Mouse (Mus musculus) T-cell, adult 2 months (primary cell): ENCODE data around the gene Cryl1.

Experiments
- DNase-seq: peaks from one replicate; pipeline ENCODE4 v3.0.0; 2022; ENCODE audit warnings: low spot score

The Cryl1 gene

DNA sequence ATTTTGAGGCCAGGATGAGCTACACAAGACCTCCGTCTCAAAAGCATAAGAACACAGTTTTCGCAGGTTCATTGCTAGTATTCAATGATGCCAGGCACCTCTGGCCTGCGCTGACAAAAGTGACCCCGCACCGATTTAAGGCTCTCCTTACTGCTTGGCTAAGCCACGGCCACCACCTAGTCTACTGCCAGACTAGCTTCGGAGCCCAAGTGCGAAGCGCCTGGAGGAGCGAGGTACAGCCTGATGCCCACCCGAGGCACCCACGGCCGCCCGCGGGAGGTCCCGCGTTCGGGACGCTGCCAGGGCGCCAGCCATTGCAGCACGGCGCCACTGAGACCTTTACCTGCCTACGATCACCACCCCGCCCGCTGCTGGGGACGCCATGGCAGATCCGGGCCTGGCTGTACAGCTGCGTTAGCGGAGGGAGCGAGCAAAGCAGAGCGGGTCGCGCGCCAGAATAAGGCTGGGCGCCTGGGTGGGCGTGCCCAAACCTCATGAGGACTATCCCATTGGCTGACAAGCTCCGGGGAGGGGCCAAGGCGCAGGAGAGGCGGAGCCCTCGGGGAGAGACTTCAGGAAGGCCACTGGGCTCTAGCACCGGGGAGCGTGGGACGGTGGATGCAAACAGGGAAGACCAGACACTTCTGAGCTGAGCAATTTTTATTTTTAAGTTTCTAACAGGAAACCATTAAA lies at the start of gene Cryl1:
Gene Cryl1, minus strand, starts transcription at position 465 of the 693 bp plus-strand sequence.
- peak; percentile 95 for DNase-seq

DNA sequence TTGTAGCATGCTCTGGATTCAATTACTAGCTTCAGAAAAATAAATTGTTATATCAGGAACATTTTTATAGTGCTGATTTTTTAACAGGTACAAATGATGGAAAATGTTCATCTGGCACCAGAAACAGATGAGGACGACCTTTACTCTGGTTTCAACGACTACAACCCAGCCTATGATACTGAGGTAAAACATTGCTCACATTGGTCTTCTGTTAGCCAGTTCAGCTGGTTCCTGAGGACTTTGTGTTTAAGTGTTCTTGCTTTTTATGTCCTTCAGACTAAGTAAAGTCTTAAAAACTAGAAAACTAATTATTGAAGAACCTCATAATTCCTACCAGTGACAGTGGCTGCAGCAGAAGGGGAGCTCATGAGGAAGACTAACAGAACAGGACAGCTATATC lies 32.1 kb upstream of the Cryl1 start:
- DNase-seq, result no peak

DNA sequence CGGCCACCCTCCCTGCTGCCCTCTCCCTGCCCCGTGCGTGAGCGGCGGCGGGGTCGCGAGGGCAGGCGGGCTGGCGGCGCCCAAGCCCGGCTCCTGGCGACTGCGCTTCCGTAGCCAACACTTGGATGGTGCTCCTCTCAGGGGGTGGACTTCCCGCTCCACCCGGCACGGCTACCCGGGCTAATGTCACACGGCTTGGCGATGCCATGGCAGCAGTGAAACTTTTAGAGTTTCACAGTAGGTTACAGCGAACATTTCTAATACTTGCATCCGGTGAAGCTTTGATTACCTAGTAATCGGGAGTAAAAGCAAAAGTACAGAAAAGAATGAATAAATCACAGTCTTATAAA lies 25.9 kb upstream of the Cryl1 start:
- no peak for DNase-seq

DNA sequence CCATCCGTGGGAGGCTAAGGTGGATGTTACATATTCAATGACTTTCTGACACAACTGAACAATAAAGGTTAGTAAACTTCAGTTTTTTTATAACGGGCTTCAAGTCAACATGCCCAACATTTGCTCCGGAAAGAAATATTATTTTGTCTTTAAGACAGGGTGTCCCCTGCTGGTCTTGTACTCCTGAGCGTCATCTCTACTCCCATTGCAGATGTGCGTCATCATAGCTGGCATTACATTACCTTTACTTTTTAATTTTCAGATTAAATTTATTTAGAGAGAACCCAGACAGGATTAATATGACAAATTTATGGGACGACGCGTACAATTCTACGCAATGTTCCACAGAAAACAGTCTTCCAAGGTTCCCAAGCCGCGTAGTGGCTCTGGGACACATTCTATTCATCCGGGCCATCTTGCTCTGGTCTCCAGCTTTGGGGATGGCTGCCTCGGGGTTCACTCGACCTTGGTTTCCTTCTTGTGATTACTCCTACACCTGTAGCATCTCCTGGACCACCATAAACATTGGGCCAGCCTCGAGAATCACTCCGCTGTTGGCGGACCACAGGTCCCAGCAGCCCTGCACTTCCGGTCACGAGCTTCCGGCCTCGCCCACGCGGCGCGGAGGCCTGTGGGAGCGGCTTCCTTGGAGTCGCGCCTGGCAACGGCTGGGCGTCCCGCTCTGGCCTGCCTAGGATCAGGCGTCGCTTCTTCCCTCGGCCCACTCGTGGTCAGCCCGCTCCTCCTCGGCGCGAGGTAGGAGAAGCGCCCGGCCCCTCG lies 25.3 kb upstream of the Cryl1 start, which contains the start of gene Ift88:
Gene Ift88, plus strand, starts transcription at position 631 of the 780 bp plus-strand sequence.
- DNase-seq, result peak; percentile 76

DNA sequence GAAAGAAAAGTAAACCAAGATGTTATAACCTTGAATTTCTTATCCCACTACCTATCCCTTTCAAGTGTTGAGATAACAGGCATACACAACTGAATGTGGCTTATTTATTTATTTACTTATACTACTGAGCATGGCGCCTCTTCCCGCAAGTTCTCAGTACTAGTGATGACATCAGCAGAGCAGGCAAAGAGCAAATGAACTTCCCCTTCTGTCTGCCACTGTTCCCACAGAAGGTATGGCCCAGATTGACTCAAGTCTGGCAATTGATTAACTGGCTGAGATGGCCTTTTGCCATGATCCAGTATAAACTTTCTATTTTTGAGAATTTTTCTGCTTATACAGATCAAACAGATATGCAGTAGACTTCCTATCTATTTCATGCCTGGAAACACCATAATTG lies 18.9 kb upstream of the Cryl1 start:
- no peak for DNase-seq

DNA sequence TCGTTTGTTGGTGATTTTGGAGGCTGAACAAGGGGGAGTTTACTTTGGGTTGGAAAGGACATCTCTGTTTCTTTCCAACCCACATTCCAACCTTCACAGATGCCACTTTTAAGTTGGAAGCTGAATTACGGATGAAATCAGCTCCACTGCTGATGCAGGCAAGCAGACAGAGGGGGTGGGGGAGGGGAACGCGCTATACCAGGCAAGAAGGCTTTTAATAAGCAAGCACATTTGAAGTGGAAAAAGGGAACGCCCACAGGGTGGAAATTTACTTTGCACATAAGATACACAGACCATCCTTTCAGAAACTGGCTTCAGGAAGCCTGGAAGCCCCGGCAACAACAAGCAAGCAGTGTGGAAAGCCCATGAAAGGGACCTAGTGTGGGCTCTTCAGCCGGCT lies 13.8 kb upstream of the Cryl1 start:
- DNase-seq, result no peak

DNA sequence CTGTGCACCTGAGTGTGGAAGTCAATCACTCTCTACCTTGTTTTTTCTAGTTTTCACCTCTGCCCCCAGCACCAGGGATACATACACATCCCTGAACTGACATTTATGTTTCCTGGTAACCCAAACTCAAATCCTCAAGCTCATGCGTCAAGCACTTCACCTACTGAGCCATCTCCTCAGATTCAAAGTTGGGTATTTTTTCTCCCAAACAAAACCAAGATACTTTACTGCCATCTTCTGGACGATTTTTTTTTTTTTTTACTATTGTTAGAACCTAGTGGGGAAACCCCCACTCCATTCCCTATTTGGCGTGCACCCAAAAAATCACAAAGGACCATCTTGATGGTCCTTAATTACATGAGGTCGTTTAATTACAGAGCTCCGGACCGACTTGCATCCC lies 10.8 kb upstream of the Cryl1 start:
- DNase-seq, result no peak

DNA sequence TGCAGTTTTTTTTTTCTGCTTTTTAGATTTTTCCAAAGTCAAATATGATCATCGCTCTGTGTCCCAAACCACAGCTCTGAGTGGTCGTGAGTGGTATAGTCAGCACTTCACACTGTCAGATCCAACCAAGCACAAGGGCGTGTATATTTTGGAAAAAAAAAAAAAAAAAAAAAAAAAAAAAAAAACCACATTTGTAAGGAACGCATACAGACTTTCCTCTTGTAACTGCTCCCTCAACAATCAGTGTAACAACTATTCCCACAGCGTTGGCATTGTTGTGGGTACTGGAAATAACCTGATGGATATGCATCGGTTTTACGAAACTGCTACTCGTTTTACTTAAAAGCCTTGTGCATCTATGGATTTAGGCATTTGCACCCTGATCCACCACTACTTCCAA lies 9.8 kb upstream of the Cryl1 start:
- DNase-seq, result no peak

DNA sequence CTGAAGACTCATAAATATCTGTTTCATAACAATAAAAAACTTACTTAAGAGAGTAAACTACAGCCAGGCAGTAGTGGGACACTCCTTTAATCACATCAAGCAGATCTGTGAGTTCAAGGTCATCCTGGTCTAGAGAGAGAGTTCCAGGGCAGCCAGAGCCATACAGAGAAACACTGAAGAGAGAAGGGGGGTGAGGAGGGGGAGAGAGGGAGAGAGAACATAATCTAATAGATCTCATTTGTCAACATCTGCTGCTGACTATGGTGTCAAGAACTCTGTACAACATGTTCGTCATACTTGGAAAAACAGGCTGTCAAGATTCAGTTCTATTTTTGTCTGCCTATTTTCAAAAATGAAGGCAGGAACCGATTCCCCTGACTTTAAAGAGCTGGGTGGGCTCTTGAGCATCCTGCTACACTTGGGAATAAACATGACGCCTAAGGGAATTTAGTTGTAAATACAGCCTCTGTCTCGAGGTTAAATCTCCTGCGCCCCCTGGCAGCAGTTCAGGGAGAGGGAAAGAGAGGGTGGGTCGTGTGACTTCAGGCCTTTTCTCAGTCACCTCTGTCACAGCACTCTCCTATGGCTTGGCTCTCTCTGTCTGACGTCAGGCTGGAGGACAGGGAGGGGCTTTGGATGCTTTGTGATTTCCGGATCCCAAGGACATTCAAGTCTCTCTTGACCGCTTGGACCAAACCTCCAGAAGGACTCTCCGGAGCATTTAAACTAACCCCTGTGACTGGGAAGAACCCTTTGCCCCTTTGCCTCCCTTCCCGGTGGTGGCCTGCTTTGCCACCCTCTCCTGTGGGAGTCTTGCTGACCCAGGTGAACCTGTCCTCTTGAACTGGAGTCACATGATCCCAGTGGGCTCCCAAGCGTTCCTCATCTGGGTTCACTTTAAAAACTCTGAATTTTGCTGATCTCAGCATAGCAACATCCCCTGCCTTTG lies 9.0 kb upstream of the Cryl1 start:
- peak; percentile 21 for DNase-seq

DNA sequence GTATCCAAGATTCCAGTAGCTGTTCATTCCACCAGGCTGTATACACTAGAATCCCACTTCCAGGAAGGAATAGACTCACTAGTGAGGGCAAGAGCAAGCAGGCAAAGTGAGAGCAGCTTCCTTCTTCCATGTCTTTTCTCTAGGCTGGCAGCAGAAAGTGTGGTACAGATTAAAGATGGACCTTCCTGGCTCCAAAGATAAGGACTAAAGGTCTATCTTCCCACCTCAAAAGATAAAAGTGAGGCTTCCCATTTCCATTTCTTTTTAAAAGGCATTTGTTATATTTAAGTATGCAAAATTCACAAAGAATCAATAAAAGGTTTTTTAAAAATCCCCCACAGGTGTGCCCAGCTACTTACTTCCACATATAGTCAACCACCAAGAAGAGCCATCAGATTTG lies 4.5 kb upstream of the Cryl1 start:
- DNase-seq, result no peak

DNA sequence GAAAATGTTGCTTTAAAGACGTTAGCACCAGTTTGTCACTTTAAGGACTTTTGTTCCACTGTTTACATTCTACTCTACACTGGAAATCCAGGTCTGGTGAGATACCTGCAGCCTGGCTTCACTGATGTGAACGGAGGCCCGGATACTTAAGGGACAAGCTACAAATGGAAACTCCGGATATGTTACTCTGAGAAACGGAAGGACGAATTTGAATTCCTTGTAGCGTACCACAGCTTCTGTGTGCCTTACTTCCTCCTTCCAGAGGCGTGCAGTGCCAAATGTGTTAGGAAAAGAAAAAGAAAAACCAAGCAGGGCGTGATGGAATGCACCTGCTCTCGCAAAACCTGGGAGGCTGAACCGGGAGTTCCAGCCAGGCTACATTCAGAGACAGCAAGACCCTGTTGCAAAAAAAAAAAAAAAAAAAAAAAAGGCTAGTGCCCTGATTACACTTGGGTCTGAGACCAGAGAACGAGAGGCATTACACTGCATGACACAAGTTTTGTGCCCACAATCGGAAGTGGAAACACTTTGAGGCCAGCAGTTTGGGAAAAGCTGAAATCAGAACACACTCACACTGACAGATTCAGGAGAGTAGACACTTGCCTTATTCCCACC lies 591 bp upstream of the Cryl1 start:
- DNase-seq, result no peak

DNA sequence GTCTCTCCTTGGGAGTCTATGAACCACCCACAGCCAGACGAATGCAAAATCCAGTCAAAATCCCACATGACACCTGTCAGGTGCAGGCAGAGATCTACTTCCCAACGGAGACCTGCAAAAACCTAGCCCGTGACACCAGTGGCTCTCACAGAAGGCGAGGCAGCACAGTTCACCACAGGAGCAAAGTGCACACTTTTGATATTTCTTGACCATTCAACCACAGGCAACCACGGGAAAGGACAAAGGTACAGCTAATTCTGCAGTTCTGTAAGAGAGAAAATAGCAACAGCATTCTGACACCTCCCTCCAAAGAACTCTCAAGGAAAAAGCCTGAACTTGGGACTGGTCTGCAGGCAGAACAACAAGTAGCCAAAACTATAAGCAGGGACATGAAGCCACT lies 1.1 kb downstream of the Cryl1 start:
- no peak for DNase-seq

DNA sequence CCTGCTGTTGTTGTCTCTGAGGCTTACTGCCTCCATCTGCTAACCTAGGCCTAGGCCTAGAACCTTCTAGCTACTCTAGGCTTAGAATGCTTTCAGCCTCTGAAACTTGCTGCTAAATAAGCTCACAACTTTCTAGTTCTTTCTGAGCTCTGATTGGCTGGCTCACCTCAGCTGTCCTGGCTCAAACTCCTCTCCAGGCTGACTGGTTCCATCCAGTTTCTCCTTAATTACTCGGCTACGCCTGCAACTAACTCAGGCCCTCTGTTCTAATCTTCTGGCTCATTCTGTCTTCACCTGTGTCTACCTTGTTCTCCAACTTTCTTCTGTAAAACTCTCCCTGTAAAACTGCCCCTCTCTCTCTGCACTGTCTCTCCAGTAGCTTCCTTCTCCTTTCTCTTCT lies 2.9 kb downstream of the Cryl1 start:
- DNase-seq, result no peak

DNA sequence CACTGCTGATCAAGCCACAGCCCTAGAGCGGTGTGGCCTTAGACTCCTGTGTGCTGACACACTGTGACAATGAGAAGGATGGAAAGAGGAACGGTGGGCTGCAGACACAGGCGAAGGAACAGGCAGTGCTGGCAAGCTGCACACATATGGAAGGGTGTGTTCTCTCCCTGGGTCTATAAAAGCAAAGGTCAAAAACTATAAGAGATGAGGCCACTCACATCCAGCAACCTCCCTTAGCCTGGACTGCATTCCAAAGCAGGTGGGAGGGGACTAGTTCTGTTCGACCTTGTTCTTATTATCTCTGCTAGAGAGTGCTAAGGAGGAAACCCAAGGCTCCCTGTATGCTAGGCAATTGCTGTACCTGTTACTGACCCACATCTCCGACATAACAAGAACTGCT lies 6.1 kb downstream of the Cryl1 start:
- no peak for DNase-seq

DNA sequence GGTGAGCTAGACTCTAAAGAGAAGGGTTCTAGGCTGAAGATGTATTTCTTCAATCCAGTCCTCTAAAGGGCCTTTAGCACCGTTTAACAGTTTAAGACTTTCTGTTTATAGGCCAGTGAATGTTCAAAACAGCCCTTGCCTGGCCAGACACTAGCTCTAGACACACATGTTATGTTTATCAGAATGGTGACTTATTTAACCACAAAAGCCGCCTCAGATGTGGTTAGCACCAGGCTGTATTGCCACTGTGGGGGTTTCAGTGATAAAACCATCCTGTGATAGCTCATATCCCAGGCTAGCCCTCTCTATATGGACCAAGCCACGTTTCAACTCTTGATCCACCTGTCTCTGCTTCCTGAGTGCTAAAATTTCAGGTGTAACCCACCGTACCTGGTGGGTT lies 6.7 kb downstream of the Cryl1 start:
- DNase-seq, result no peak

DNA sequence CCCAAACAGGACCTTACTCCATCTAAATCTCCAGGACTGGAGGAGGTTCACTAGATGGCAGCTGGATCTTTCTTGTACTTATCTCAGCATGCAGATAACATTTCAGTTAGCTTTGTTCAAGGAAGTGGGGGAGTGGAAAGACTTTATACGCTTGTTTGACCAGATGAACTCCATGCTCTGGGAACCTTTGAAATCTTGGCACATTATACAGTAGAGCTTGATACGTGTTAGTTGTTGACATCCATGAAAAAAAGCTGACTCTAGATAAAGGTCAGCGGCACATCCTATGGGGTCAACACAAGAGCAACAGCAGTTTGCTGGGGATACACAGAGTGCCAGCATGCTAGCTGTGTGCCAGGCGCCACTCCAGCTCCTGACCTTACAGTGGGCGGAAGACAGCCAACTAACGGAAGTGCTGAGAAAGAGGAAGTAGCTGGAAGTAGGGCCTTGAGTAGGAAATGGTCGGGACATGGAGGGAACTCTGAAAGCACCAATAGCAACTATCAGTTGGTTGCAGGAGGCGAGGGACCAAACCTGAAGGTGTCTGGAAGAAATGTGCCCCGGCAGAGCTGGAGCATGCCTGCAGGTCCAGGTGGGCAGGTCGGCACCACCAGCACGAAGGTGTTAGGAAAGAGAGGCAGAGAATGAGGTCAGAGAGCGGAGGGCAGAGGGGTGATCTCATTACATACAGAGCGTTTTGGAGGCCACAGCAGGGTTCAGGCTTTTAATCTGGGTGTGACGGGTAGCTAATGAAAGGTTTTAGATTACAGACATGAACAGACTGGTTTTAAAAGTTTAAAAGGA lies 11.4 kb downstream of the Cryl1 start:
- DNase-seq, result no peak

DNA sequence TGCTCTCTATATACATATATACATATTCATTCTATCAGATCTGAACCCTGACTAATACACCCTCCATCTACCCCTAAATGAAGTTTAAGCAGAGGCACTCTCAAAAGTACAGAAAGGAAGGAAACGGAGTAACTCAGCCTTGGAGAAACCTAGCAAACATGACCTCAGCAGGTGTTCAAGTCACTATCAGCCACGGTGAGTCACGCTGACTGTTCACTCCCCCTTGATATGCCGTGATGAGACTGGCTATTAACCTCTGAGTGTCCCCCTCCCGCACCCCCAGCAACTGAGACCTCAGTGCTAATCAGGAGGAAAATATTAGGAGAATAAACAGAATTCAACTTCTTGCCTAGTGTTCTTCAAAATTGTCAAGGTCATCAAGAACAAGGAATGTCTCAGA lies 12.7 kb downstream of the Cryl1 start:
- DNase-seq, result no peak

DNA sequence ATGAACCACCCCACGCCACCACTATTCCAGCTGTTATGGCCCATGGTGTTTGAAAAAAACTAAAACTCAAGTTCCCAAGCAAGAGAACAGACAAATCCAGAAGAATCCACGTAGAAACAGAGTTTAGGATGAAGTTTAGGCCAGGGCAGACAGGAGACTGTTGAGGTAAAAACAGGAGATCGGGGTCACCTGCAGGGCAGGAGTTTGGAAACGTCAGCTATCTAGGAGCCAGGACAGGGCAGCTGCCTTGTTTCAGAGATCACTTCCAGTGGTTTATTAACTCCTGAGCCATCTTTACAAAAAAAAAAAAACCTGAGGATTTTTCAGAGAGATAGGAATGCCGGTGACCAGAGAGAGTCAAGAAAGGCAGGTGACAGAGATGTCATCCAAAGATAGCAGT lies 20.8 kb downstream of the Cryl1 start:
- DNase-seq, result no peak

DNA sequence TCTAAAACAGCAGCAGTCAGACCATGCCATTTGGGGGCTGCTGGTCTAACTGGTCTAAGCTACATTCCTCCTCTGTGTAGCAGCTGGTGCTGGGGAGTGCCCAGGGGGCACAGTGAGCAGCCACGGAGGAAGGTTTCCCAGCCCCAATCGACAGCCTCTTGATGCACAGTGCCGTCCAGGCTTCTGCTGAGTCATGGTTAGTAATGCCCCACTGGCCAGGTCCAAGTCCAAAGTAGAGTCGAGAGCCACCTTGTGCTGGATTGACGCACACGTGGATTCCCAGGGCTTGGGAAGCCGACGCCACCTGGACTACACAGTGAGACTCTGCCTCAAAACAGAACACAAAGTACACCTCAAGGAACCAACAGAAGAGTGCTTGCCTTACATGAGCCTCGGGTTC lies 21.4 kb downstream of the Cryl1 start:
- DNase-seq, result no peak

DNA sequence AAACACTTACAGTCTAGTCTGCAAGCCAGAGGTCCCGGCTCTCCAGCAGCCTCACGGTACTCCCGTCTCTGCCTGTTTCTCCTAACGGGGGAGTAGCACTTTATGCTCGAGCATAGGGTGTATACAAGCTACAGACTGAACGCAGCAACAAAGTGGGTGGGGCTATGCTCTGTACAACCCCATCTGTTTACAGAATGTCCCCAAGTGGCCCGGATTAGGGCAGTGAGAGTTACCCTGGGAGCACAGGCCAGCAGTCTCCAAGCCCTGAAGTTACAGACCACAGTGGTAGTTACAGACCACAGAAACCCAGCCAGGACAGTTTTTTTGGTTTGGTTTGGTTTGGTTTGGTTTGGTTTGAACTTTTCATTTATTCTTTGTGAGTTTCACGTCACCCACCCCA lies 22.3 kb downstream of the Cryl1 start:
- no peak for DNase-seq

DNA sequence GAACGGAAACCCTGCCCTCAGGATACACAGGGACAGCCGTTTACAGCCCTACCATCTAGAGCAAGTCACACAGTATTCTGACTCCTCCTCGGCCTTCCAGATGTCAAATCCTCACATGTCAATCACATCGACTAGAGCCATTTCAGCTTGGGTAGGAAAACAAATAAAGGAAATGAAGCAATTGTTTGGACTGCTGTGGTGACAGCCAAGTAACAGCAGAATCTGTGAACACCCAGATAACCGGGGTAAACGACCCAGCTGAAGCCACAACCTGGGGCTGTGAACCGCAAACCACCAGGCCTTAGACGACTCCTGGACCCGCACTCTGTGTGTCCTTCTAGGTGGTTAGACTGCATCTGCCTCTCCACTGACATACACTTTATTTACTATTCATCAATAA lies 23.1 kb downstream of the Cryl1 start:
- DNase-seq, result no peak
